Mouse (Mus musculus) intestine, embryonic 14.5 days (tissue): ENCODE data around the gene Rps2. TPM values are rescaled to one million over a fixed set of nuclear protein-coding genes. Genes with fewer than 3 reads are reported as not detected.

ENCODE experiments used
- ATAC-seq: fragments of 200-750 bp; cut with Nextera tagmentation; replicated peaks from 2 replicates; pipeline ENCODE4 v1.8.0; 2017; ENCODE audit warnings: low read depth, moderate number of reproducible peaks, moderate TSS enrichment, moderate library complexity; ENCODE audit not compliant: low FRiP score, low TSS enrichment
- DNase-seq: peaks from one replicate; pipeline ENCODE4 v3.0.0-alpha.2; 2018; ENCODE audit warnings: low spot score
- H3K27ac ChIP-seq: fragments of 300-500 bp; sonication (generic); 2 replicates; pipeline ENCODE4 v1.5.1; 2014; ENCODE audit warnings: low read depth, mild to moderate bottlenecking, control low read depth
- H3K27me3 ChIP-seq: fragments of 300-500 bp; sonication (generic); replicated peaks from 2 replicates; pipeline ENCODE4 v1.6.1; 2014; ENCODE audit warnings: low read length, control low read depth; ENCODE audit not compliant: control insufficient read depth, insufficient read depth
- H3K36me3 ChIP-seq: fragments of 300-500 bp; sonication (generic); 2 replicates; pipeline ENCODE4 v1.6.1; 2014; ENCODE audit warnings: low read length, control low read depth; ENCODE audit not compliant: control insufficient read depth, insufficient read depth
- H3K4me1 ChIP-seq: fragments of 300-500 bp; sonication (generic); replicated peaks from 2 replicates; pipeline ENCODE4 v1.6.1; 2014; ENCODE audit warnings: low read length, control low read depth, mixed read lengths; ENCODE audit not compliant: control insufficient read depth, insufficient read depth
- H3K4me2 ChIP-seq: fragments of 300-500 bp; sonication (generic); 2 replicates; pipeline ENCODE4 v1.6.1; 2014; ENCODE audit warnings: low read length
- H3K4me3 ChIP-seq: fragments of 300-500 bp; sonication (generic); 2 replicates; pipeline ENCODE4 v1.5.1; 2014; ENCODE audit warnings: low read depth, low read length, control low read depth, mixed read lengths
- H3K9ac ChIP-seq: fragments of 300-500 bp; sonication (generic); 2 replicates; pipeline ENCODE4 v1.6.1; 2014; ENCODE audit warnings: mild to moderate bottlenecking, low read length
- H3K9me3 ChIP-seq: fragments of 300-500 bp; sonication (generic); 2 replicates; pipeline ENCODE4 v1.6.1; 2016; ENCODE audit warnings: low read length, control low read depth; ENCODE audit not compliant: control insufficient read depth
- WGBS: fragments of 180-500 bp; shearing (Covaris S2); extraction: QIAGEN DNeasy Blood & Tissue Kit; methylation state at CpG from one replicate; pipeline ENCODE4 v1.1.7; 2014; 5-methylcytosine and 5-hydroxymethylcytosine counted together
- polyA plus RNA-seq: library from polyadenylated mRNA; unstranded; fragments of >200 nt; fragmentation: Nextera tagmentation; extraction: Ambion mirVana; gene quantifications from 2 replicates; pipeline ENCODE4 v1.2.1, GENCODE M21; 2014

The Rps2 gene
- polyA plus RNA-seq, 1 experiment from 2014 or later: 1,859 TPM

GRCm38 (mm10) chr17:24742307-24742706 is 24.4 kb downstream of the Rps2 start:
- no peak overlapping the region for H3K9ac ChIP-seq
- ATAC-seq (no peak), DNase-seq (no peak)
- no peak overlapping the region for H3K4me3 ChIP-seq
- no peak overlapping the region for H3K27ac ChIP-seq
- no peaks in the 10 kb centered on the region for H3K27me3 ChIP-seq
- 79% methylated on average over 8 of the region's 8 CpGs for WGBS
- H3K36me3 ChIP-seq: peaks cover 15% of the 10 kb centered on the region; the same call in 1 of the 2 replicates
- peaks cover 6% of the 10 kb centered on the region; the same call in 1 of the 2 replicates for H3K4me1 ChIP-seq
- no peaks in the 10 kb centered on the region for H3K9me3 ChIP-seq
- H3K4me2 ChIP-seq: no peak overlapping the region

- no peak for ATAC-seq
- no peak overlapping the region for H3K4me2 ChIP-seq
- no peak for DNase-seq
- H3K4me3 ChIP-seq: no peak overlapping the region
- H3K27ac ChIP-seq: no peak overlapping the region
- H3K27me3 ChIP-seq: no peaks in the 10 kb centered on the region
- H3K9ac ChIP-seq: no peak overlapping the region
- H3K9me3 ChIP-seq: no peaks in the 10 kb centered on the region
- WGBS: 71% methylated on average over 5 of the region's 5 CpGs
- 0 out of 2 replicates have a peak, but pooled peaks cover 6% of the 10 kb centered on the region for H3K4me1 ChIP-seq
- H3K36me3 ChIP-seq: peaks cover 15% of the 10 kb centered on the region; the same call in 1 of the 2 replicates
Measured at GRCm38 (mm10) chr17:24743896-24744295, 26.0 kb downstream of the Rps2 start.

- H3K27me3 ChIP-seq: no peaks in the 10 kb centered on the region
- no peak overlapping the region for H3K4me2 ChIP-seq
- ATAC-seq: no peak
- no peak for DNase-seq
- no peak overlapping the region for H3K4me3 ChIP-seq
- no peaks in the 10 kb centered on the region for H3K9me3 ChIP-seq
- no peak overlapping the region for H3K9ac ChIP-seq
- 0 out of 2 replicates have a peak, but pooled peaks cover 6% of the 10 kb centered on the region for H3K4me1 ChIP-seq
- no peak overlapping the region for H3K27ac ChIP-seq
- peaks cover 15% of the 10 kb centered on the region; the same call in 1 of the 2 replicates for H3K36me3 ChIP-seq
- WGBS: 73% methylated on average over 3 of the region's 3 CpGs
Measured at GRCm38 (mm10) chr17:24744381-24744780, 26.5 kb downstream of the Rps2 start.

- H3K4me2 ChIP-seq: no peak overlapping the region
- H3K27ac ChIP-seq: no peak overlapping the region
- 25% methylated on average over 7 of the region's 7 CpGs for WGBS
- peaks cover 9% of the 10 kb centered on the region; the same call in 1 of the 2 replicates for H3K36me3 ChIP-seq
- no peaks in the 10 kb centered on the region for H3K9me3 ChIP-seq
- no peak overlapping the region for H3K4me3 ChIP-seq
- 0 out of 2 replicates have a peak, but pooled peaks cover 6% of the 10 kb centered on the region for H3K4me1 ChIP-seq
- DNase-seq (peak; percentile 90), ATAC-seq (peak; percentile 56; the same call in 1 of the 2 replicates)
- H3K9ac ChIP-seq: no peak overlapping the region
- peaks cover 11% of the 10 kb centered on the region for H3K27me3 ChIP-seq
Measured at GRCm38 (mm10) chr17:24745526-24746497, 27.9 kb downstream of the Rps2 start.

GRCm38 (mm10) chr17:24746986-24747385 is 29.1 kb downstream of the Rps2 start:
- H3K9ac ChIP-seq: no peak overlapping the region
- H3K4me3 ChIP-seq: no peak overlapping the region
- H3K9me3 ChIP-seq: no peaks in the 10 kb centered on the region
- H3K27me3 ChIP-seq: peaks cover 21% of the 10 kb centered on the region
- DNase-seq (no peak), ATAC-seq (no peak)
- H3K36me3 ChIP-seq: peaks cover 2% of the 10 kb centered on the region; the same call in 1 of the 2 replicates
- 36% methylated on average over 4 of the region's 4 CpGs for WGBS
- H3K4me2 ChIP-seq: no peak overlapping the region
- no peak overlapping the region for H3K27ac ChIP-seq
- H3K4me1 ChIP-seq: 0 out of 2 replicates have a peak, but pooled peaks cover 6% of the 10 kb centered on the region

GRCm38 (mm10) chr17:24751528-24751927 is 33.6 kb downstream of the Rps2 start:
- no peak for DNase-seq
- H3K27me3 ChIP-seq: peaks cover 56% of the 10 kb centered on the region

GRCm38 (mm10) chr17:24752415-24753394 is 34.8 kb downstream of the Rps2 start, which contains the start of gene Hs3st6:
Hs3st6 (plus strand) TSS chr17:24752988.
- DNase-seq: peak; percentile 83
- WGBS: under 1% methylated on average over 59 of the region's 82 CpGs
- Histone ChIP-seq H3K4me1 (peaks cover 15% of the 10 kb centered on the region; the same call in 1 of the 2 replicates), H3K9ac (0 out of 2 replicates have a peak within 1 kb of the TSS, but pooled peaks have one; percentile 20), H3K27me3 (peaks cover 56% of the 10 kb centered on the region), H3K27ac (no peak within 1 kb of the TSS), H3K9me3 (no peaks in the 10 kb centered on the region), H3K4me2 (peak within 1 kb of the TSS; percentile 88), H3K36me3 (no peaks in the 10 kb centered on the region), H3K4me3 (peak within 1 kb of the TSS; percentile 41)
- peak; percentile 89 for ATAC-seq

More at GRCm38 (mm10) chr17:24751528-24751927, 33.6 kb downstream of the Rps2 start:
- no peak for ATAC-seq
- no peak overlapping the region for H3K27ac ChIP-seq
- no peak overlapping the region for H3K4me2 ChIP-seq
- no peak overlapping the region for H3K9ac ChIP-seq
- no peaks in the 10 kb centered on the region for H3K9me3 ChIP-seq
- no peak overlapping the region for H3K4me3 ChIP-seq
- H3K36me3 ChIP-seq: no peaks in the 10 kb centered on the region
- WGBS: 24% methylated on average over 4 of the region's 4 CpGs
- H3K4me1 ChIP-seq: peaks cover 21% of the 10 kb centered on the region; the same call in 1 of the 2 replicates

GRCm38 (mm10) chr17:24757394-24757793 is 39.5 kb downstream of the Rps2 start:
- Histone ChIP-seq H3K4me1 (peaks cover 12% of the 10 kb centered on the region; the same call in 1 of the 2 replicates), H3K4me3 (no peak overlapping the region), H3K36me3 (no peaks in the 10 kb centered on the region), H3K9ac (no peak overlapping the region), H3K27me3 (peaks cover 31% of the 10 kb centered on the region), H3K4me2 (no peak overlapping the region), H3K9me3 (no peaks in the 10 kb centered on the region), H3K27ac (no peak overlapping the region)
- DNase-seq: no peak
- ATAC-seq: no peak
- 64% methylated on average over 1 of the region's 1 CpGs for WGBS
